27 mouse cellular contexts compared by ENCODE assay signal in genomic region chr8:4463061-4463460, GRCm38 (mm10).
"Had no signal": no experiment of that assay in that cellular context is flagged by ENCODE, and none has a peak within 500 bp of the region (broad histone marks: within the 10 kb centered on the region; RNA-seq: fewer than 3 reads in every experiment).

No protein-coding gene starts in this region.

- H3K9me3 ChIP-seq: heart, embryonic 13.5 days; heart, embryonic 15.5 days; hindbrain, embryonic 13.5 days; hindbrain, embryonic 15.5 days; intestine, embryonic 15.5 days; kidney, embryonic 15.5 days; limb, embryonic 10.5 days; limb, embryonic 12.5 days; liver, embryonic 13.5 days; liver, embryonic 15.5 days had no signal

- H3K9ac ChIP-seq: heart, embryonic 13.5 days; heart, embryonic 15.5 days; hindbrain, embryonic 13.5 days; hindbrain, embryonic 15.5 days; intestine, embryonic 15.5 days; kidney, embryonic 15.5 days; limb, embryonic 12.5 days; liver, embryonic 13.5 days; liver, embryonic 15.5 days had no signal

- ATAC-seq: inflammation-experienced regulatory T-cells, adult 6 months; intestine, embryonic 15.5 days; intestine, postnatal 0 days had no signal

- DNase-seq: gastrocnemius, postnatal 14 days; gastrocnemius, postnatal 36 days; heart, adult 11 months; heart, adult 2 months; heart, postnatal 14 days; heart, postnatal 36 days; kidney, adult 18-20 months; kidney, adult 9 months; kidney, postnatal 14 days; kidney, postnatal 4 days; liver, embryonic 13.5 days had no signal

- H3K36me3 ChIP-seq: heart, embryonic 13.5 days; heart, embryonic 15.5 days; hindbrain, embryonic 13.5 days; hindbrain, embryonic 15.5 days; intestine, embryonic 15.5 days; kidney, embryonic 15.5 days; limb, embryonic 10.5 days; limb, embryonic 12.5 days; liver, embryonic 13.5 days; liver, embryonic 15.5 days had no signal

- H3K4me3 ChIP-seq: heart, adult 2 months; heart, embryonic 13.5 days; heart, embryonic 15.5 days; hindbrain, embryonic 13.5 days; hindbrain, embryonic 15.5 days; intestine, embryonic 15.5 days; kidney, embryonic 15.5 days; layer of hippocampus, adult 2 months; left cerebral cortex, adult 2 months; limb, embryonic 10.5 days; limb, embryonic 12.5 days; liver, embryonic 13.5 days; liver, embryonic 15.5 days had no signal

- H3K27me3 ChIP-seq: heart, embryonic 13.5 days; heart, embryonic 15.5 days; hindbrain, embryonic 13.5 days; hindbrain, embryonic 15.5 days; intestine, embryonic 15.5 days; kidney, embryonic 15.5 days; limb, embryonic 12.5 days; liver, embryonic 13.5 days; liver, embryonic 15.5 days had no signal

- H3K27ac ChIP-seq: heart, adult 2 months; heart, embryonic 13.5 days; heart, embryonic 15.5 days; hindbrain, embryonic 13.5 days; hindbrain, embryonic 15.5 days; intestine, embryonic 15.5 days; kidney, embryonic 15.5 days; kidney, postnatal 0 days; layer of hippocampus, adult 2 months; left cerebral cortex, adult 2 months; limb, embryonic 10.5 days; limb, embryonic 12.5 days; liver, embryonic 13.5 days; liver, embryonic 15.5 days had no signal

- H3K4me2 ChIP-seq: heart, embryonic 11.5 days; heart, embryonic 13.5 days; heart, embryonic 15.5 days; hindbrain, embryonic 13.5 days; hindbrain, embryonic 15.5 days; intestine, embryonic 15.5 days; kidney, embryonic 15.5 days; limb, embryonic 12.5 days; liver, embryonic 11.5 days; liver, embryonic 13.5 days; liver, embryonic 15.5 days had no signal

- H3K4me1 ChIP-seq: heart, embryonic 13.5 days; heart, embryonic 15.5 days; hindbrain, embryonic 13.5 days; hindbrain, embryonic 15.5 days; intestine, embryonic 15.5 days; kidney, embryonic 15.5 days; limb, embryonic 10.5 days; limb, embryonic 12.5 days; liver, embryonic 13.5 days; liver, embryonic 15.5 days had no signal
